Mouse (Mus musculus): ENCODE results near the gene Spg20.
A peak's percentile ranks its signal among the peaks of the same experiment; 100 is the strongest.

The Spg20 gene

DNA sequence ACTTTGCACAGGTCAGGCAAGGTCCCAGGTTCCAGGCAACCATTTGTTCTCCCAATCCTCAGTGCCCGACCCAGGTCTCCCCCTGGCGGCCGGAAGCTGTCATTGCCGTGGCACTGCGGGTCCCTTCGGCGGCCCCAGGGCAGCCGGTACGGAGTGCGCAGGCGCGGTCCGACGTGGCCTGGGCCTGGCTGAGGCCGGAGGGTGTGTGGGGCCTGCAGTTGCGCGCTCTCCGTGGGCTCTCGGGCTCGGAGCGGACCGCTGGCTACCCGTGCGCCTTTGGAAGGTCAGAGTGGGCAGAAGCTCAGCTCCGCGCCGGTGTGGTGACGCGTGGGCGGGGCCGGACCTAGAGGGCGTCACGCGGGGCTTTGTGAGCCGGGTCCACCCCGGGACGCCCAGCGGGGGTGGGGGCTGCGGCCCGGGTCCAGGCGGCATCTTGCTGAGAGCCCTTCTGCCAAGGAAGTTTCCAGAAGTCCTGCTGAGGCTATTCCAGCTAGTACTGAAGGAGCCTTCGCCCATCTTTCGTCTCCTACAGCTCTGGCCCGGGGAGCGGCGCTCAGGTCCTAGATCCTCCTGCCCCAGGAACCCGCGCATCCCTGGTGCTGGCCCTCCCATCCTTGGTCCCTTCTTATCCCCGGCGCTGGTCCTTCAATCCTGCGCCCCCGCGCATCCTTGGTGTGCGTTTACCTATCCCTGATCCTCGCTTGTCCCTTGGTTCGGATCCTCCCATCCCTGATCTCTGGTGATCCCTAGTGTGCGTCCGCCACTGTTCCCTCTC is at the start of gene Spg20:
Gene Spg20 (plus strand): TSS at position 174 of the 775 bp plus-strand sequence.
- peak; percentile 89 to 90 for DNase-seq (ENCODE audit: low read depth in 2 of 2, low spot score in 2 of 2)

DNA sequence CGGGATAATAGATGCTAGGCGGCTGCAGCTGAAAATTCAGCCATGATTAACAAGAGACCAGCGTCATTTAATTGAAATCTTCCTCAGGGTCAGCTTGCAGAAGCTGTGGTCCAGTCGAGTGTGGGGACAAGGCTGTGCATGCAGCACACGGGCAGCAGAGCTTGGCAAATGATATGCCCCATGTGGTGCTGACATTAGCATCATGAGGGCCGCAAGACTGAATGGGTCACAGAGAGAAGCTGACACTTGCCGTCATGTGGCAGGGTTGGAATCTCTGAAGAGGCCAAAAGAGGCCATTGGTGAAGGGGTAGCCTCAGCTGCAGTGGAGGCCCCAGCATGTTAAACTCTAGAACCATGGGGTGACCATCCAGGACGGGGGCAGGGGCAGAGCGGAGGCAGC is 49.3 kb upstream of the Spg20 start:
- no peak for DNase-seq (ENCODE audit: low read depth in 2 of 2, low spot score in 2 of 2)

DNA sequence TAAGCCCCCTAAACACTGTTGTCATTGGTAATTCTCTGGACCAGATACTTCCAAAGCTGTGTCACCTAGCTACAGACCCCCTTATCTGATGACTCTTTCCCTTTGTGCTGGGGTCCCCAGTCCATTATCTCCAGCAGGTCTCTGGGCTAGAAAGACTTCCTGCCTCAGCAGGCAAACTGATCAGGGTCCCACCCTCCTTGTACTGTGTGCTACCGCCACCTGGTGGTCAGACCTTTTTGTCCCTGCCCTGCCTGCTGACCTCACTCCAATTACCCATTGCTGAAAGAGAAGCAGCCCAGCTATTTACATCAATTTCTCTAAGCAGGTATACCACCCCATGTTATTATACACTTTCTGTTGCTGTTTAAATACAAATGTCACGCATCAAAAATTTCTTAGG is 47.5 kb upstream of the Spg20 start:
- peak in 1 of 2 experiments; percentile 10 for DNase-seq (ENCODE audit: low read depth in 2 of 2, low spot score in 2 of 2)

DNA sequence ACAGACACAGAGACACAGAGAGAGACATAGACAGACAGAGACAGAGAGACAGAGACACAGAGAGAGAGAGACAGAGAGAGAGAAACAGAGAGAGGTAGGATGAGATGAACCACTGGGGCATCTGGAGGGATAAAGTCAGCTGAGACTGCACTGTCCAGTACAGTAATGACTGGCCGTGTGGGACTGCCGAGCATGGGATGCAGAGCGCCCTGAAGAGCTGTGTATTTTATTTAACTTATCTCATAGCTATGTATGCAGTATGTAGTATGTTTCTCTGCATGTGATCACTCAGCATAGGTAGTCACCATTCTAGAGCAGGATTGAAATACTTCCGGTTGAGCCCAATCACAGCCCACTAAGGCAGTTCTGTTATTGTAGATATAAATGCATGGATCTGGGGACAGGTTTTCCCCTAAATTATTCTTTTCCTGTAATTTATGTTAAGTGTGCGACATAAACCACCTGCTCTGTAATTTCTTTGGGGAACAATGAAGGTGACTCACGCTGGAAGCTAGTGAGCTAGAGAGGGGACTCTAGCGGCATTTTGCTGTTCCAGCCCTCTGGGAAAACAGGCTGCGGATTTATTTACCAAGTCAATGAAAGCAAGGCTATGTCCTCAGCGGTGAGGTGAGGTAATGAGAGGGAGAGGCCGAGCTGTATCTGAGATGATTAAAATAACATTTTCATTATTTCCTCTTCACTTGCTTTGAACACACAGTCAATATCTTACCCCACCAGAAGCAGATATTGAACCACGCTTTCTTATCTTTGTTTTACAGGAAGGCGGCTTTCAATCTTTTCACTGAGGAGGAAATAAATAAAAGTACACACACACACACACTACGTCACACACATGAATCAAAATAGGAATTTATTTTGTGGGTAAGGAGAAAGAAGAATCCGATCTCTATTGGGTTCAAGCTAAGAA is 45.9 kb upstream of the Spg20 start:
- no peak for DNase-seq (ENCODE audit: low read depth in 2 of 2, low spot score in 2 of 2)

DNA sequence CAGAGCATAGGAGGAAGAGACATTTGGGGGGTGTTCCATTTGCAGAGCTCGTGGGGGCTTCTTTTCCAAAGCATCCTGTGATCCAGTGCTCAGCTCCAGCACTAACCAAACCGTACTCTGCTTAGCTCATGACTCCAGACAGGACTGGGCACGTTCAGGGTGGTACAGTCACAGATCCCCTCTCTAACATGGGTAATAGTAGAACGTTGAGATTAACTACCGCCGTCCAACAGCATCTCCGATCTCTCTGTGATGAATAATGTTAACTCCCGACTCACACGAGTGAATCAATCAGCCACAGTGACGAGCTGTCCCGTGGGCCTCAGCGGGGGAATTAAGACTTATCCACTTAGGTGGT is 45.3 kb upstream of the Spg20 start:
- DNase-seq (ENCODE audit: low read depth in 2 of 2, low spot score in 2 of 2), result no peak

DNA sequence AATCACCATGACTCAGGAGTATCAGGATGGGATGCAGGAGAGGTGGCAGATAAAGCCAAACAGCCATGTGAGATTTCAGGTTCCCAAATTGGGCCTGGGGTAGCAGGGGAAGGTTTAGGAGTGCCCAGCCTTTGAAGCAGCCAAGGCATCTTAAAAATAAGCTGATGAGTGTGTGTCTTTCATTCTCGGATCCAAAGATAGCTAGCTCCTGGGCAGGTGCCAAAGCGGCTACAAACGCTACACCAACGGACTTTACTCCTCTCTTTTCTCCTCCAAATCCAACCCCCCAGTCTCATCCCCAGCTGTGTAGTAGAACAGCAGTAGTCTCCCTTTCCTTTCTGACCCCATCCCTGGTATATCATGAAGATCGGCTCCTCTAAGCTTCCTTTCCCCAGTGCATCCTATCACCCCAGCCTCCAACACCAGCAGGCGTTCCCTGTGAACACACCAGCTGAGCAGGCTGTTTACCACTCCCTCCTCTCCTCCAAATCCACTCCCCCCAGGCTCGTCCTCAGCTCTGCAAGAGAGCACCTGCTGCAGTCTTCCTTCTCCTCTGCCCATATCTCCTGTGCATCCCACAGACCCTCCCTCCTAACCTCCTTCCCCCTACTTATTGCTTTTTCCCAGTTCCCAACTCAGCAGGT is 44.0 kb upstream of the Spg20 start:
- no peak for DNase-seq (ENCODE audit: low read depth in 2 of 2, low spot score in 2 of 2)

DNA sequence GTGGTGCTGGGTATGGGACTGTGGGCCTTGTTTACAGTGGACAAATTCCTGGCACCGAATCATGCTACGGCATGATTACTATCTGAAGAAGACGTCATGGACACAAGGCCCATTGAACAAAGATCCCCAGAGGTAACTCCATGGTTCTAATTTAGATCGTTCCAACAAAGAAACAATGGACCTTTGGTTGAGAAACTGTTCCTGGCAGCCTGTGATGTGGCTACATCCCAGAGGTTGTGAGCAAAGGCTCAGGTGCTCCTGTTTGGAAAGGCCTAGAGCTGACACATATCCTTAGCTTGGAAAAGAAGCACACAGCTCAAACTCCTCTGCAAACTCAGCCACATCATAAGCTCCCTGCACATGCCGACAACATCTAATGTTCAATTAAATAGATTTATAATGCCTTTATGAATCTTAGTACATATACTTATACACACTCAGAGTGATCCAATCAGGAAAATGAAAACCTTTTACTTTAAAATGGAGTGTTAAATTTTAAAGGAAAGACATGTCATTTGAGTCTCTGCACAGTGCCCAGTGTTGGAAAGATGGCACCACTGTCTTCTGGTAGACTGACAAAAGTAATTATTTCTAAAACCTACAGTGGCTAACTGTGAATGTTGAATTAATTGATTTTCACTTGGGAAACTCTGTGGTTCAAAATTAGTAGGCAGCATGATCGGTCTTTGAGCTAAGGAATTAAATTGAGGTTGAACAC is 37.2 kb upstream of the Spg20 start:
- no peak for DNase-seq (ENCODE audit: low read depth in 2 of 2, low spot score in 2 of 2)

DNA sequence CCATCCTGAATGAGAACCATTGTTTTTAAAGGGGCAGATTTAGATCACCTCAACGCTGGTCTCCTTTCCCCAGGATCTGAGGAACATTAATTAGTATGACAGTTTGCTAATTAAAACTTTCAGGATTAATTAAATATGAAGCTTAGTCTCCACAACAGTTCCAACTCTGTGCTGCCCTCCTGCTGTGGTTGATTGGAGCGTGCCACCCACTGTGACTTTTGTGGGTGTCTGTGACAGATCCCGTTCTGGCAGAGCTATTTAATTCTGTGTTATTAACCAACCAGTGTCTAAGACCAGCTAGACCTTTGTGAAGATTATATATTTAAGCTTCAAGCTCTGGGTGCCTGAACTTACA is 36.6 kb upstream of the Spg20 start:
- no peak for DNase-seq (ENCODE audit: low read depth in 2 of 2, low spot score in 2 of 2)

DNA sequence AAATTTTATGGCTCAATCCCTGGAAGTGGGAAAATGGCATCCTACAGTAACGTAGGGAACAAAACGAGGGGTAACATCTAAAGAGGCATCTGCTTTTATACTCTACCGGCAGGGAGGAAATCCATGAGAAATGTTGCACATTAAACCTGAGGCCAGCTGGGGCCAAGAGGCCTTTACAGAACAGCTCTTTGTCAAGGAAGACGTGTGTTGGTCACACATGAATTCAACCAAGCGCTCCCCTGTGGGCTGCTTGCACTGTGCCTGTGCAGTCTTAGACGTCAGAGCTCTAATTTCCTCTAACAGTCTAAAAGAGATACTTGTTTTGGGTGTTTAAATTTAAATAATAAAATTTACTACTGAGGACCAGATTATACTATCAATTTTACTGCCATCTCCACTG is 33.7 kb upstream of the Spg20 start:
- no peak for DNase-seq (ENCODE audit: low read depth in 2 of 2, low spot score in 2 of 2)

DNA sequence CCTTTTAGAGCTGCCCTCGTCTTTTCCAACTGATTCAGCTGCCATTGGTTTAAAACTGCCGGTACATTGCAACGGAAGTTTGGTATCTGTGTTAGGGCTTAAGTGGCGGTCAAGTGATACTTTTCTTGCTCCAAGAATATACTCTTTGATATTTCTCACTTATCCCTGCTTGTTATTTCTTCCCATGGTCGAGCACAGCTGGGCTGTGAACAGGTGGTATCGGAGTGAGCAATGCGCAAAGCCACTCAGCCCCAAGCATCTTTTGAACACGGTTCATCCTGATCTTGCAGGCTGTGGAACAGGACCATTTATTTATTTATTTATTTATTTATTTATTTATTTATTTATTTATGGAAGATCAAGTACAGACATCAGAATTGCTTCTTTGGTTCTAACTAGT is 32.3 kb upstream of the Spg20 start:
- DNase-seq (ENCODE audit: low read depth in 2 of 2, low spot score in 2 of 2), result no peak

DNA sequence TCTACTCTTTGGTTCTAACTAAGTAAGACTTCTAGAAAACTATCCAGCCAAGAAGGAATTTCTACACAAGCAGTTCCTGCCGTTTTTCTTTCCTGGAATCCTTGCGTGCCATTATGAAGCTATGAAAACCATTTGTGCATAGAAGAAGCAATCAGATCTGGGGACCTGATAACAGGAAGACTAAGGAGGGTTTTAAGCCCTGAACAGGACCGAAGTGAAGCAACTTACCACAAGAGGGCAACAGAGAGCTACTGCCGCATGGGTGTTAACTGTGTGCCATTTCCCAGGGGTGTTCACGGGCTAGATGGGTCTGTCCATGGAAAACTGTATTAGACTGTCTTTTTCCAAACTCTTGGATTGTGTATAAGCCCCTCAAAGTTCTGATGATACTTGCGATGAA is 31.9 kb upstream of the Spg20 start:
- DNase-seq (ENCODE audit: low read depth in 2 of 2, low spot score in 2 of 2), result peak in 1 of 2 experiments; percentile 38

DNA sequence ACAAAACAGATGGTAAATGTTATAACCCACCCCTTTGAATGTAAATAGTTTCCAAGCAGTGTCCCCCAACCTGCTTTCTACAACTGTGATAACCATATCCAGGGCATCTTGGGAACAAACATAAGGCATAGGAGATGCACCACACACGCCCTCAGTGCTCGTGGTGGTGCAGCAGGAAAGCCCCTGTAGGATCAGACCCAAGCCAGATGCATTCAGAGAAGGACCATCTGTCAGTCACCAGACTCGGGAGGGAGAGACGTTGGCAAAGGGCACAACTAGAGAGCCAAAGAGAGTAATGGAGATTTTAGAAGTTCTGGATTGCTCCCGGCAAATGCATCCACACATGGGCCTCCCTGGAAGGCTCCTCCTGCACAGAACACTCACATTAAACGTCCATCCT is 27.1 kb upstream of the Spg20 start:
- DNase-seq (ENCODE audit: low read depth in 2 of 2, low spot score in 2 of 2), result no peak

DNA sequence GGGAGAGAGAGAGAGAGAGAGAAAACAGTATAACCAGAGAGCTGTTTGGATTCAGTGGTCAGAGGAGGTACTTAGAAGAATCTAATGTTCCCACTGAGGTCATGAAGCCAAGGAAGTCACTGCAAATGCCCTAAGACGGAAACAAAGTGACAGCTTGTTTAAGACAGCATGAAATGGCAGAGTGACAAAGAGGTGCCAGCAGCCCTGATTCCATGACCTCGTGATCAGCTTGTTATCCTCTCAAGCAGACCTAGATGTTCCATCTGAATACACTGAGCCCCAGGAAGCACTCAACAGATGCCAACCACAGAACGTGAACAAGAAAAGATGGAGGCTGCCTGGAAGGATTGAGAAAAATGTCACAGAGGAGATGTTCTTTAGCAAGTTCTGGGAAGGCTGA is 26.2 kb upstream of the Spg20 start:
- DNase-seq (ENCODE audit: low read depth in 2 of 2, low spot score in 2 of 2), result no peak

DNA sequence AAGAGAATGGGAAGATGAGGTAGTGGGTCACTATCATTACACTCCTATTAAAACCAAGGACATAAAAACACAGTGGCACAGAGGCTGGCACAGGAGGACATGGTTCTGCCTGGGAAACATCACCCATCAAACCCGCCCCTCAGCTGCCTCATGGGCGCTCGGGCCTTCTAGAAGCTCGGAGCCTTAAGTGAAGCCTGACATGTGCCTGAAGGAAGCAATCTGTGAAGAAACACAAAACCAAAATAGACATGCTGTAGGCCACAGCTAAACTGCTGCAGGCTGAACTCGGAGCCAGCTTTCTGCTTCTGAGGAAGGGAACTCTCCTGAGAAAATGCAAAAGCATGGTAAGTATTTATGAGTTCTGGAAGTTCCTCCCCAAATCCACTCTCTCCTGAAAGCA is 25.0 kb upstream of the Spg20 start:
- no peak for DNase-seq (ENCODE audit: low read depth in 2 of 2, low spot score in 2 of 2)

DNA sequence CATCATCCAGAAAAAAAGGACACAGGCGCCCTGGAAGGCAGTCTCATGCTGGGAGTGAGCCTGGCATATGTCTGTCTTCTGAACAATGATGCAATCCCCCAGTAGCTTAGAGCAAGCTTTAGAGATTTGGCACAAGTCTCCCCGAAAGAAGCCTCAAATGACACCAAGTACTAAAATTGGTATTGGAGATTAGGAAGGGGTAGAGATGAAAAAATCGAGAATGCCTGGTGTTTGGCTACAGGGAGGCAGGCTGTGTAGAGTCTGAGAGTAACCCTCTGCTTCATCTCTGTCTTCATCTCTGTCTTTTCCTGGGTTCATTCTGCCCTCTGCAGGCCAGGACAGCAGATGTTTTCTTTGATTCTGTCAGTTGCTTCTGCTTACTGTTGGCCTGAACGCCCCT is 24.5 kb upstream of the Spg20 start:
- no peak for DNase-seq (ENCODE audit: low read depth in 2 of 2, low spot score in 2 of 2)

DNA sequence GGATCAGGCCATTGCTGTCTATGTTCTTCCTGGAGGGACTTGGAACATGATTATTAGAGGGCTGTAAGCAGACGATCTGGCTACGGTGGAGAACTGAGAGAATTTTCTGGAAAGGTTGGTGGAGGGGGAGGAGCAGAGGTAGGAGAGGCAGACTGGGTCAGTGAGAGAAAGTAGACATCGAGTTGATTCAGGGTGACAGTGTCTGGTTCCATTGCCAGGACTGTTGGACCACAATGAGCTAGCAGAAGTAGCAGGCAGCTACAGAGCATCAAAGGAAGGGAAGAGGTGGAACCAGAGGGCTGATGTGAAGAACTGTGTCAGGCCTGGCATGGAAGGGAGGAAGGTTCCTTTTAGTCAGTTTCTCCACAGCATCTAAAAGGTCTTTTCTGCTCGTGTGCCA is 23.5 kb upstream of the Spg20 start:
- no peak for DNase-seq (ENCODE audit: low read depth in 2 of 2, low spot score in 2 of 2)

DNA sequence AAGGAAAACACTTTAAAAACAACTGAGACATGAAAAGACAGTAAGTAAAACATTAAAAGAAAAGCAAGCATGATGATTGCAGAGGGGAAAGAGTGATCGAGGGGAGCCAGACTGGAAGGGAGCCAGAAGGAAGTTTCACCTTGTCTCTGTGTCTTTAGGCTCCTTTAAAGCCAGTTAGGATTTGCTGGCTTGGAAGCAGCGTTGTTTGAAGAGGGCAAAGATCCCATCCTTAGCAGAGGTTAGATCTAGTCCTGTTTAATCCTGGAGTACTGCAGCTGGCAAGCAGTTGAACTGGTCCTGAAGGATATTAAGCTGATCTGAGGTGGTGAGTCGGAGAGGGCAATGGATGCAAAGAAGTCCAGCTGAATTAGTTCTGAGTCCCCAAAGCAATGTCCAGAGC is 23.1 kb upstream of the Spg20 start:
- DNase-seq (ENCODE audit: low read depth in 2 of 2, low spot score in 2 of 2), result no peak

DNA sequence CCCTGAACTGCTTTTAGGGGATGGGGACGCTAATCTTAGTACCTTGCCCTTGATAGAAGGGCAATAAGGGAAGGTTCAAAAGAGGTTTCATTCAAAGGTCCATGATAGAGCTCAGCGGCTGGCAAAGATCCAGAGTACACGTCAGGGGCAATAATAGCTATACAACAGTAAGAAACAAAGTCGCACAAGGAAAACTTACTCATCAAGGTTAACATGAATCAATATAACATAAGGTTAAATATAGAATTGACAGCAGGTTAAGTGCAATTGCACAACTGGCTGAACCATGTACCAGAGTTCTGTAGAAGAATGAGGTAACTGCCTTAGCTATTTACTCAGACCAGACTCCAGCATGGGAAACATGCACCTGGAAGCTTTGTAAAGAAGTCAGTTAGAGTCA is 22.6 kb upstream of the Spg20 start:
- no peak for DNase-seq (ENCODE audit: low read depth in 2 of 2, low spot score in 2 of 2)

DNA sequence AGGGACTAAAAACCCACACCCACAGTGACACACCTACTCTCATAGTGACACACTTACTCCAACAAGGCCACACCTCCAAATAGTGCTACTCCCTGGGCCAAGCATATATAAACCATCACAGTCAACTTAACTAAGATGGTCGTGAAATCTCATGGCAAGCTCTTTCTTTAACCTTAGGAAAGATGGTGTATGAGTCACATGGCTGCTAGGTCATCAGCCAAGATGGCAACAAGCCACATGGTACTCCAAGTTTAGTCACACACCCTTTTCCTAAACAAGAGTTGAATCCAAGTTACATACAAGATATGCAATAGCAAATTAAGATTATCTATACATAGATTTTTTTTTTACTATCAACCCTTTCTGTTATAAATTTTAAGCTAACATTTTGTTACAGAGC is 18.7 kb upstream of the Spg20 start:
- no peak for DNase-seq (ENCODE audit: low read depth in 2 of 2, low spot score in 2 of 2)

DNA sequence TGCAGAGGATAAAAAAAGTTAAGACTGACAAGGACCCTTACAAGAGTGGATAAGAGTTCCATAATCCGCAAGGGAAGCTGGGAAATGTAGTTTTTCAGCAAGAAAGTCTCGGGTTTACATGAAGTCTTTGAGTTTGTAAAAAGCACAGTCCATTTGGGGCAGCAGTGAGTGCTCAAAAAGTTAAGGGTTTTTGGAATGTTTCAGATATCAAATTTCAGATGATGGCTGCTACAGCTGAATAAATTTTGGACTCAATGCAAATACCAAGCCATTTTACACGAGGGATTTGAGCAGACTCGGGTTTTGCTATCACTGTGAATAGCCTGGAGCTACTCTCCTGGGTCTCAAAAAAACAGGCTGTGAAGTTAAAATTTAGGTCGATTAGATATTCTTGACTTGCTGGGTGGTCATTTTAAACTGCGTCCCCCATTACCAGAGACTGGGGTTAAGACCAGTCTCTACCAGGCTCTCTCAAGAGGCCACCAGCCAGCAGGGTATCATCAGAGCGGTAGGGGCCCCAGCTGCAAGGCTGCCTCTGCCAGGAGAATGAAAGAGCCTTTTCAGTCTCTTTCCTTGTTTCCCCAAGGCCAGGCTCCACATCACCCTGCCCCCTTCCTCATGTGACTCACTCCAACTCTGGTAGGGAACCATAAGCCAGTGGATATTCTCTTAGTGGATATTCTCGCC is 15.8 kb upstream of the Spg20 start:
- DNase-seq (ENCODE audit: low read depth in 2 of 2, low spot score in 2 of 2), result no peak

DNA sequence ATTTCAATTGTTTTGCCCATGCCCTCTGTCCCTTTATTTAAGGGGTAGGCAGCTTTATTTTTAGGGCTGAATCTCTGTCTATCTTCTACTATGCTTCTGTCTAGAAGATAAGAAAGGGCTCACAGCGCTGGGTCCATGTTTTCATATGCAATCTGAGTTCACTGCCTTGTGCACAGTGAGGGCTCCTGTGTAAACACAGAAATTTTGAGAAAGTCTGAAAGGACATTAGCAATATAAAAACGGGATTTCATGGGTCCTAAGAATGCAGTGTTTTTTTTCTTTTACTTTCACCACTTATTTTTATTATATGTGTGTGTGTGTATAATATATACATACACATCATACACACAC is 15.3 kb upstream of the Spg20 start:
- DNase-seq (ENCODE audit: low read depth in 2 of 2, low spot score in 2 of 2), result no peak
